Mouse (Mus musculus) kidney, embryonic 15.5 days (tissue): ENCODE measurements at regions not wholly inside any gene's neighbourhood (a gene's known extent, or its start where the extent isn't known, plus 50 kb on each side); places are given as distances from the start of the nearest gene placed in this dataset.

Experiments used
- ATAC-seq: fragments of 200-750 bp; cut with Nextera tagmentation; replicated peaks from 2 replicates; pipeline ENCODE4 v1.8.0; 2017; ENCODE audit warnings: moderate TSS enrichment; ENCODE audit not compliant: low FRiP score
- H3K27ac ChIP-seq: fragments of 300-500 bp; sonication (generic); 2 replicates; pipeline ENCODE4 v1.5.1; 2015; ENCODE audit warnings: mild to moderate bottlenecking, inconsistent platforms
- H3K27me3 ChIP-seq: fragments of 300-500 bp; sonication (generic); 2 replicates; pipeline ENCODE4 v1.6.1; 2015; ENCODE audit warnings: inconsistent platforms
- H3K36me3 ChIP-seq: fragments of 300-500 bp; sonication (generic); 2 replicates; pipeline ENCODE4 v1.6.1; 2015; ENCODE audit warnings: inconsistent platforms
- H3K4me1 ChIP-seq: fragments of 300-500 bp; sonication (generic); 2 replicates; pipeline ENCODE4 v1.6.1; 2015; ENCODE audit warnings: inconsistent platforms
- H3K4me2 ChIP-seq: fragments of 300-500 bp; sonication (generic); 2 replicates; pipeline ENCODE4 v1.6.1; 2015; ENCODE audit warnings: moderate library complexity, mild to moderate bottlenecking, inconsistent platforms
- H3K4me3 ChIP-seq: fragments of 300-500 bp; sonication (generic); replicated peaks from 2 replicates; pipeline ENCODE4 v1.5.1; 2015; ENCODE audit warnings: mild to moderate bottlenecking, inconsistent platforms
- H3K9ac ChIP-seq: fragments of 300-500 bp; sonication (generic); 2 replicates; pipeline ENCODE4 v1.6.1; 2015; ENCODE audit warnings: mild to moderate bottlenecking, inconsistent platforms
- H3K9me3 ChIP-seq: fragments of 300-500 bp; sonication (generic); replicated peaks from 2 replicates; pipeline ENCODE4 v1.6.1; 2016; ENCODE audit warnings: inconsistent platforms
- WGBS: fragments of 180-500 bp; shearing (Covaris S2); methylation state at CpG from one replicate; pipeline ENCODE4 v1.1.7; 2015; ENCODE audit warnings: mixed read lengths; 5-methylcytosine and 5-hydroxymethylcytosine counted together

DNA sequence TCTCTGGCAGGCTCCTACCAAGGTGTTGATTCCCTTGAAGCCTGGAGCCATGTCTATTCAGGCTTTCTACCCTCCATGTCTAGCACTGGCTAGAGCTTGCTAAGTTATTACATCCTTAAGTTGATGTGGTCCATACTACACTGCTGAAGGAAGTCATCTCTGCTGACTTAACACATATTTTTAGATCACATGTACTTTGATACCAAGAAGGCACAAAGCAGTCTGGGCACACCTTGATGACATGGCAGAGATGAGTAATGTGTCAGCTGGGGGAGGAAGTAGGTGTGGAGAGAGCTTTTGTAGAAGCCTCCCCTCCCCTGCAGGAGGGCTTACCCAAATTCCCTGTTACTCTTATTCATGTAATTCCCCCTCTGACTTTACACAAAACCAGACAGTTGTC lies 187.6 kb upstream of the Prdm1 start:
- H3K4me3 ChIP-seq, result no peak overlapping the region
- no peak overlapping the region for H3K9ac ChIP-seq
- no peak overlapping the region for H3K4me2 ChIP-seq
- ATAC-seq, result no peak
- no peak overlapping the region for H3K27ac ChIP-seq
- H3K4me1 ChIP-seq, result no peaks in the 10 kb centered on the region
- H3K27me3 ChIP-seq, result no peaks in the 10 kb centered on the region
- H3K9me3 ChIP-seq, result no peaks in the 10 kb centered on the region
- H3K36me3 ChIP-seq, result no peaks in the 10 kb centered on the region

DNA sequence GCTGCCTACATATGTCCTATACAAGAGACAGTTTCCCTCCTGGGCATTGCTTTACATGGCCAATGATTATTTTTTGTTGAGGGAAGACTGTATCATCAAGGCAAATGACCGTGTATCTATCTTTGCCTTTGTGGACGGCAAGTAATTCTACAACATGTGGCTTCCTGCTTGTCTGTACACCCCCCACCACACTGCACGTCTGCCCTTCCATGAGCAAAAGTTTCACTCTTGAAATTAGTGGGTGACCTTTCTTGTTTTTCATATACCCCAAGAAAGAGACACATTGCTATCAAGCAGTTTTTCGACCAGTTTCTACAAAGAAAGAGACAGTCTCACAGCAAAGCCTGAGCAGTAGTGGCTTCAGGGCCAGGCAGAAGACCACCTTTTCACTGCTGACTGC lies 180.5 kb upstream of the Prdm1 start:
- no peak for ATAC-seq
- Histone ChIP-seq H3K4me2 (no peak overlapping the region), H3K27ac (no peak overlapping the region), H3K4me3 (no peak overlapping the region), H3K27me3 (no peaks in the 10 kb centered on the region), H3K9me3 (no peaks in the 10 kb centered on the region), H3K9ac (no peak overlapping the region), H3K4me1 (no peaks in the 10 kb centered on the region), H3K36me3 (no peaks in the 10 kb centered on the region)
- 87% methylated on average over 4 of the region's 4 CpGs for WGBS

DNA sequence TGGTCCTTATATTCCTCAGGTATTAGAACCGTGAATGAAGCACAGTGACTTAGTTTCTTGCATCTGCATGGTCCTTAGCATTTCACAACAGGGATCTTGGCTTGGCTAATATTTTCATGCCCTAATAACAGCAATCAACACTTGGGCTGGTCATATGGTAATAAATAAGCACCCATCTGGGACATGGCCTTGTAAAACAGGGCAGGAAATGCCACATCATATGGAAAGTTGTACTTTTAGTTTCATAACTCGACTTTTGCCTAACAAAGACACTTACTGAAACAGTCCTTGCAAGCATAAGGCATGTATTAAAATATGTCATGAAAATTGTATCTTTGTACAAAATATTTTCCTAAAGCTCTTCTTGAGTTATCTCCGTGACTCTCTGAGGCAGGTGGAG lies 175.8 kb upstream of the Prdm1 start:
- Histone ChIP-seq H3K4me2 (no peak overlapping the region), H3K9me3 (no peaks in the 10 kb centered on the region), H3K9ac (no peak overlapping the region), H3K4me1 (no peaks in the 10 kb centered on the region), H3K27ac (no peak overlapping the region), H3K27me3 (no peaks in the 10 kb centered on the region), H3K4me3 (no peak overlapping the region), H3K36me3 (no peaks in the 10 kb centered on the region)
- ATAC-seq, result no peak
- 88% methylated on average over 3 of the region's 3 CpGs for WGBS

DNA sequence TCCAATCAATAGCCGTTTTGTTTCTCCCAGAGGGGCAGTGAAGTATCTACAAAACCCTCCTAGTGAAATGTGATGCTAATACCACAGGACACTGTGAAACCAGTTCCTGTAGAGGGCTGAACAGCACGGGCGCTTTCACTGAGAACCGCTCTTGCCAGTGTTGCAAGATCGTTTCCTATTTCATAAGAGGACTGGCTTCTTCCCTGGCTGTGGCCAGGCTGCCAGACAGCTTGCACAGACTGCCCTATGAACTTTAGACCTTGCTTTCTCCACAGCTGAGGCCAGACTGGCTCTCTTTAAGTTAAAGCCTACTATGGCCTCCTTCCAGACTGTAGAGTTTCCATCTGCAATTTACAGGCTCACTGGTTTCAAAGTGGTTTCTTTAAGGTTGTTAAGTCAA lies 173.8 kb upstream of the Prdm1 start:
- Histone ChIP-seq H3K9ac (no peak overlapping the region), H3K27me3 (no peaks in the 10 kb centered on the region), H3K36me3 (no peaks in the 10 kb centered on the region), H3K4me3 (no peak overlapping the region), H3K4me2 (no peak overlapping the region), H3K27ac (no peak overlapping the region), H3K4me1 (no peaks in the 10 kb centered on the region), H3K9me3 (no peaks in the 10 kb centered on the region)
- no peak for ATAC-seq
- 53% methylated on average over 5 of the region's 5 CpGs for WGBS

DNA sequence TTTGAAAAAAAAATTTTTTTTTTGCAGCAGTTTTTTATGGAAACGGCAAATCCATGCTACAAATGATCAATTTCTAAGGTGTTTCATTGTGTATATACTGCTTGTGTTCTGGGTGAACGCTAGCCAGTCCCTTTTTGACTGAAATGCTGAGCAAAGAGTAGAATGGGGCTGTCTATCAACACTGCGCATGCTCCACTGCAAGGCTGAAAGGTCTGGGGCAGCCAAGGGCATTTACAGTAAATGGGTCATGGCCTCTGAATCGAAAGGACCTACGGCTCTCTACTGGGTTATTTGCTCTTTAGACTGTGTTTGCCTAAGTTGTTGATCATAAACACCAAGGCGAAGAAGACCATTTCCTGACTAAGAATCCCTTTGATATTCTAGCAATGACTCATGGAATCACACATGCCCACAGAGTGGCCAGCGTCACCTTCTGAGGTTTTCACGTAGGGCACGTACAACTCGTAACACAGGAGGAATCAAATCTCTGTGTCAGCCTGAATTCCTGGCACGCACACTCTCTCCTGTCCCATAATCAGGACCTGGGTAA lies 171.8 kb upstream of the Prdm1 start:
- no peak overlapping the region for H3K27ac ChIP-seq
- no peak overlapping the region for H3K9ac ChIP-seq
- no peaks in the 10 kb centered on the region for H3K4me1 ChIP-seq
- no peaks in the 10 kb centered on the region for H3K9me3 ChIP-seq
- H3K36me3 ChIP-seq, result no peaks in the 10 kb centered on the region
- no peaks in the 10 kb centered on the region for H3K27me3 ChIP-seq
- no peak overlapping the region for H3K4me3 ChIP-seq
- WGBS, result 74% methylated on average over 11 of the region's 11 CpGs
- H3K4me2 ChIP-seq, result no peak overlapping the region
- ATAC-seq, result no peak

DNA sequence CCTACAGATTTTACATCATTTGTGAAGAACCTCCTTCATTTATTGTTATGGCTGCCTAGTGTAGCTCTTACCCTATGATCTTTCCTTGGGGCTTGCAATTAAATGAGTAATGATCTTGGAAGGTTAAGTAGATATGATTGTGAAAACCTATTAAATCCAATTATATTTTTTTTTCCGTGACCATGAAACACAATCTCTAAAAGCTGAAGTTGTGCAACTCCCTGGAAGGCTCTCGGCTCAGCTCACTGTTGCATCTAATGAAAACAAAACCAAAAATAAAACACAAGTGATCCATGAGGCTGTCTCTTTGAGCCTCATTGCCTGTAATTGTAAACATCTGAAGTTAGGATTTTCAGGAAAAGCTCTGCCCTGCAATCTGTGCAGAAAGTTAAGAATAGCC lies 169.7 kb upstream of the Prdm1 start:
- H3K4me1 ChIP-seq, result no peaks in the 10 kb centered on the region
- no peak overlapping the region for H3K4me3 ChIP-seq
- ATAC-seq, result no peak
- H3K9me3 ChIP-seq, result no peaks in the 10 kb centered on the region
- no peaks in the 10 kb centered on the region for H3K36me3 ChIP-seq
- WGBS, result 41% methylated on average over 2 of the region's 2 CpGs
- H3K27ac ChIP-seq, result no peak overlapping the region
- H3K27me3 ChIP-seq, result no peaks in the 10 kb centered on the region
- no peak overlapping the region for H3K4me2 ChIP-seq
- no peak overlapping the region for H3K9ac ChIP-seq

DNA sequence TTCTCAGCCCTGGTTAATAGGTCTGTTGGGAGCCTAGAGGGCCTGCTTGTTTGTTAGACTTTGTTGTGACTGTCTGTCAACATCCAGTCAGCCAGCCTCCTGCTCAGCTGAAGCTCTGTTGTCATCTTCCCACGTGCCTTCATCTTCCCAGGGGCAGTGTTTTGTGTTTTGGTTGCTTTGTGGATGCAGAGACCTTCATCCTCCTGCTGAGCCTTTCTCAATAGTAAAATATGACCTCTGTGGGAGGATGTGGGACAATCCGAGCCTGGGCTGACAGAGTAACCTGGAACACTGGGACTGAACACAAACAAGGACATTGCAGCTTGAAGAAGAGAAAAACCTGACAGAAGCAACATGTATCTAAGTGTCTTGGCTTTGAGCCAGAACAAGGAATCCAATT lies 168.7 kb upstream of the Prdm1 start:
- Histone ChIP-seq H3K27me3 (no peaks in the 10 kb centered on the region), H3K9ac (no peak overlapping the region), H3K4me3 (no peak overlapping the region), H3K27ac (no peak overlapping the region), H3K4me1 (no peaks in the 10 kb centered on the region), H3K4me2 (no peak overlapping the region), H3K9me3 (no peaks in the 10 kb centered on the region), H3K36me3 (no peaks in the 10 kb centered on the region)
- WGBS, result 34% methylated on average over 2 of the region's 2 CpGs
- ATAC-seq, result no peak

DNA sequence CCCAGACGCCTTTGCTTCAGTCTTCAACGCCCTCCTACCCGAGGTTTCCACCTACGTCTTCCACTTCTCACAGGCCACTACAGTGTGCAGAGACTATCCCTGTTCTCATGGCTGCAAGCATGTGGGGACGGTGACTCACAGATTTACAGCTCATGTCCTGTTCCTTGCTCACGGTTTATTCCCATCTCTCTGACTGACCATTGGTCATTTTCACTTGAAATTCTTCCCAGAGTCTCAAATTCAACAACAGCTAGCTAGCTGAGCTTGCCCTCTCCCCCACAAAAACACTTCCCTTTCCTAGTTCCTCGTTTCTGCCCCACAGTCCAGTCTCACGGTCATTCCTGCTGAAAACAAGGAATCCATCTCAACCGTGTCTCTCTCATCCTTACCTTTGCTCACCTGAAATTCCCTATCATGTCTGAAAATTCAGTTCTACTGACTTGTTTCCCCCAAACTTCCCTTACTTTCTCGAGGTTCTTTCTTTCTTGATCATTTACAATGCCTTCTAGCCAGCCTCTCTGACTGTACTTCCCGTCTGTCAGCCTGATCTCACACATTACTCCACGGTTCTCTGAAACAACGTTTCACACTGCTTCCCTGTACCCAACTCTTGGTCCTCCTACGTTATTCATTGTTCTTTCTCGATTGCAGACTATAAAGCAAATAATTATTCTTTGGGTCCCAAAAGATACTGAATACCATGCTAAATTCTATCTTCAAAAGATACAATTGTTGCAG lies 163.5 kb upstream of the Prdm1 start:
- H3K4me1 ChIP-seq, result no peaks in the 10 kb centered on the region
- H3K4me2 ChIP-seq, result no peak overlapping the region
- no peak overlapping the region for H3K4me3 ChIP-seq
- H3K36me3 ChIP-seq, result no peaks in the 10 kb centered on the region
- no peaks in the 10 kb centered on the region for H3K27me3 ChIP-seq
- no peak overlapping the region for H3K27ac ChIP-seq
- WGBS, result 69% methylated on average over 15 of the region's 15 CpGs
- no peak overlapping the region for H3K9ac ChIP-seq
- no peak for ATAC-seq
- no peaks in the 10 kb centered on the region for H3K9me3 ChIP-seq

DNA sequence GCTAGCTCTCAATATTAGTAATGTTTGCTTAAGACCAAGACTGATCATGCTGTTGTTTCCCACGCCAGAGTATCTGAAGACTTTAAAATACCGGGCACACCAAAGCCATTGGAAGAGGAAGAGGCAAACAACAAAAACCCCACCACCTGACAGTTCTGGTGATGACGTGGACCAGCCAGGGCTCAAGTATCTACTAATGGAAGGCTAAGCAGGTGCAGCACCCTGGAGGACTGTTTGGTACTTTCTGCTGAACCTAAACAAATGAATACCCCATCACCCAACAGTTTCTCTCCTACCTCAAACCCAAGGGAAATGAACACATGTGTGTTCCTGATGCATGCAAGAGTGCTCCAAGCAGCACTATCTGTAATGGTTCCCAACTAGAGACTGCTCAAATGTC lies 160.3 kb upstream of the Prdm1 start:
- no peak overlapping the region for H3K4me2 ChIP-seq
- no peak overlapping the region for H3K9ac ChIP-seq
- no peak overlapping the region for H3K4me3 ChIP-seq
- no peaks in the 10 kb centered on the region for H3K27me3 ChIP-seq
- no peaks in the 10 kb centered on the region for H3K36me3 ChIP-seq
- no peak for ATAC-seq
- H3K9me3 ChIP-seq, result no peaks in the 10 kb centered on the region
- H3K4me1 ChIP-seq, result 0 out of 2 replicates have a peak, but pooled peaks cover 3% of the 10 kb centered on the region
- 92% methylated on average over 3 of the region's 3 CpGs for WGBS
- no peak overlapping the region for H3K27ac ChIP-seq

DNA sequence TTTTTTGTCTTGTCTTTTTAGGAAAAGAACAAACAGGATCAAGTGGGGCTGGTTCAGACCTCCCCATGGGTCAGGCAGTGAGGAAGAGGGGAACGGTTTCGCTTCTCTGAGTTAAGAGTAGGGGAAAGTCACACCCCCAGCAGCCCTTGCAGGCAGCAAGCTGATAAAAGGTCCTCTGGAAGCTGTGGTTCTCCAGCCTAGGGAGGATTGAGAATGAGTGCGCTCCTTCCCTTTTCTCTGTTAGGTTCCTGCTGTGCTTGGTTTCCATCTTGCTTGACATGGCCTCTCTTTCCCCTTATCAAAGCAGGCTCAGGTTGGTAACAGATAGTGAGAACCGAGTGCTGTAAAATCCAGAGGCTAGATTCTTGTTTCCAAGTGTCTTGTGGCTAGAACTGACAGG lies 157.8 kb upstream of the Prdm1 start:
- no peak overlapping the region for H3K27ac ChIP-seq
- ATAC-seq, result no peak
- no peak overlapping the region for H3K4me3 ChIP-seq
- H3K9ac ChIP-seq, result no peak overlapping the region
- WGBS, result 64% methylated on average over 4 of the region's 4 CpGs
- 0 out of 2 replicates have a peak, but pooled peaks cover 3% of the 10 kb centered on the region for H3K4me1 ChIP-seq
- H3K27me3 ChIP-seq, result no peaks in the 10 kb centered on the region
- H3K36me3 ChIP-seq, result no peaks in the 10 kb centered on the region
- H3K4me2 ChIP-seq, result no peak overlapping the region
- no peaks in the 10 kb centered on the region for H3K9me3 ChIP-seq

DNA sequence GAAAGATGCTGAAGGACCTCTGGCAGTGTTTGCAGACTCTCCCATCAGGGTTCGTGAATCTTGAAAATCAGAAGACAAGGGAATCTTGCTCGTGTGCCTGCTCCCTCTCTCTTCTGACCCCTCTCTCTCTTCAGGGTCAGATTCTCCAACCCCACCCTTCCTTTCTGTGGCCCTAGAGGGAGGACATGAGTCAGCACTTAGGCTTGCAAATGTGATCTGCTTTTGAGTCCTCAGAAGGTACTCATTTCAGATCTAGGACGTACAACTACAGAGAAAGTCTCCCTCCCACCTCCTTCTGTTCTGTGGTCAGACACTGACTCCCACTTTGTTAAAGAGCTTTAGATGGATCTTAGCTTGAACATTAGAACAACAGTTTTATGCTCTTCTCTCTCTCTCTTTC lies 156.9 kb upstream of the Prdm1 start:
- no peaks in the 10 kb centered on the region for H3K9me3 ChIP-seq
- 61% methylated on average over 3 of the region's 3 CpGs for WGBS
- no peaks in the 10 kb centered on the region for H3K27me3 ChIP-seq
- 0 out of 2 replicates have a peak, but pooled peaks cover 3% of the 10 kb centered on the region for H3K4me1 ChIP-seq
- H3K27ac ChIP-seq, result no peak overlapping the region
- no peak overlapping the region for H3K4me3 ChIP-seq
- H3K9ac ChIP-seq, result no peak overlapping the region
- no peak overlapping the region for H3K4me2 ChIP-seq
- no peaks in the 10 kb centered on the region for H3K36me3 ChIP-seq
- ATAC-seq, result no peak

DNA sequence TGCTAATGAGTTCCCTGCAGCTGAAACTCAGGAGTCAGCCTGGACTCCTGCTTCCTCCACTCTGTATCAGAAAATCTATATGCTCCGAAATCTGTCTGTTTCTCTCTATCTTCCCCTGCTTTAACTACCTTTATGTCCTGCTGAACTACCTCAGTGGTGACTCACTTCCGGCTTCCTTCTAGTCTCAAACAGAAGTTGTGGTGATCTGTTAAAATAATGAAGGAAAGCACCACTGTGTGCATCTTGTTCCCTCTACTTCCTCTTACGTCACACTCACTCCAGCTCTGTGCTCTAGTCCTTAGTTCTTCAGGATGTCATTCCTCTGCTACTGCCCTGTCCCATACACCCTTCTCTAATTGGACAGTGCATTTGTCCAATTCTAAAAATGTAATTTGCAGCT lies 148.2 kb upstream of the Prdm1 start:
- Histone ChIP-seq H3K27ac (no peak overlapping the region), H3K27me3 (no peaks in the 10 kb centered on the region), H3K4me3 (no peak overlapping the region), H3K4me1 (no peaks in the 10 kb centered on the region), H3K9ac (no peak overlapping the region), H3K36me3 (no peaks in the 10 kb centered on the region), H3K4me2 (no peak overlapping the region), H3K9me3 (no peaks in the 10 kb centered on the region)
- ATAC-seq, result no peak
- 84% methylated on average over 3 of the region's 3 CpGs for WGBS
